Mouse (Mus musculus): ENCODE measurements around the gene Tsc22d1. TPM values are rescaled to one million over a fixed set of nuclear protein-coding genes. Genes with fewer than 3 reads are reported as not detected.

Gene Tsc22d1
- total and polyA plus RNA-seq, 3 experiments: 0.25 to 1.3 (median 0.69) TPM

DNA sequence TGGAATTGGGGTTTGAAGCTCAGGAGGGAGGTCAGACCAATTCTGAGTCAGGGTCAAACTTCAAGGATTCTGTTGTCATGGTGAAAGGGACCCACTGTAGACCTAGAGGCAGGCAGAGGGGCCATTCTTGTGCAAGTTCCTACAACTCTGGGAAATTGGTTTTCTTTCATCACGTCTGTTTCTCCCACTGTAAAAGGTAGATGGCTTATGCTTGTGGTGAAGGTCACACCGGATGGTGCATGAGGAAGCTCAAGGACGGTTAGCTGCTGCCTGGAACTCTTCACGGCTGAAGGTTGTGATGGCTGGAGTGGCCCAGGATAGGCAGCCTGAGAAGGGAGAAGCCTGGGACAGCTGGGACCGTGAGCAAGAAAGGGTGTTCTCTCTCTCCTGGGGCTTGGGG lies 103.5 kb downstream of the Tsc22d1 start:
- Histone ChIP-seq H3K4me1 (ENCODE audit: control insufficient read depth in 1 of 2, insufficient read depth in 2 of 2) (peaks cover 4 to 8% of the 10 kb centered on the region in 2 experiments; a peak in 2 of 4 replicates), H3K9me3 (replicated peaks; ENCODE audit: low read length) (no peaks in the 10 kb centered on the region), H3K27me3 (replicated peaks) (no peaks in the 10 kb centered on the region), H3K79me2 (replicated peaks; ENCODE audit: control insufficient read depth, extremely low read depth, insufficient read depth, poor library complexity, severe bottlenecking) (no peaks in the 10 kb centered on the region), H3K27ac (ENCODE audit: insufficient read depth, low read depth) (no peak overlapping the region), H3K4me3 (replicated peaks in 1 of 3; ENCODE audit: low read depth in 2 of 3, low read length in 2 of 3, poor library complexity in 1 of 3) (no peak overlapping the region), H3K4me2 (ENCODE audit: insufficient read depth, low read depth, poor library complexity, severe bottlenecking) (no peak overlapping the region), H3K36me3 (replicated peaks in 1 of 2; ENCODE audit: control insufficient read depth in 1 of 2, insufficient read depth in 1 of 2, low read length in 1 of 2) (no peaks in the 10 kb centered on the region), H3K9ac (ENCODE audit: insufficient read depth, low read depth) (no peak overlapping the region)
- no peak for DNase-seq (ENCODE audit: extremely low read depth)
- no peak for TF ChIP-seq HCFC1 (IDR thresholded peaks at IDR 0.05; ENCODE audit: low read depth, low read length)
- no peak for TF ChIP-seq GABPA (IDR thresholded peaks at IDR 0.05; ENCODE audit: insufficient replicate concordance, low read depth, low read length)
- TF ChIP-seq RCOR1 (conservative IDR thresholded peaks at IDR 0.05; ENCODE audit: low read depth, low read length): no peak
- no peak for TF ChIP-seq MAX (IDR thresholded peaks at IDR 0.05; ENCODE audit: low read length)
- no peak for TF ChIP-seq TCF12 (IDR thresholded peaks at IDR 0.05; ENCODE audit: low read depth, low read length)
- no peak for TF ChIP-seq EP300 (IDR thresholded peaks at IDR 0.05; ENCODE audit: low read length)
- TF ChIP-seq MAFK (IDR thresholded peaks at IDR 0.05; ENCODE audit: insufficient replicate concordance, low read length): no peak
- TF ChIP-seq JUND (conservative IDR thresholded peaks at IDR 0.05; ENCODE audit: low read depth, low read length): no peak
- no peak for TF ChIP-seq MXI1 (IDR thresholded peaks at IDR 0.05; ENCODE audit: low read depth, low read length)
- TF ChIP-seq IRF4 (IDR thresholded peaks at IDR 0.05; ENCODE audit: low read depth, low read length): no peak
- no peak for TF ChIP-seq JUN (IDR thresholded peaks at IDR 0.05; ENCODE audit: insufficient read depth, low read depth, low read length)
- no peak for TF ChIP-seq CHD2 (IDR thresholded peaks at IDR 0.05; ENCODE audit: low read length)
- dilution Hi-C loops (cut with MboI; ENCODE audit: extremely low pct_ligation_motif_present, extremely low pct_unique_long_range_greater_than_20kb, low sequenced_read_pairs): no loop called here
- in situ Hi-C loops (cut with MboI; ENCODE audit: low pct_ligation_motif_present, low pct_unique_long_range_greater_than_20kb, low sequenced_read_pairs): no loop called here

DNA sequence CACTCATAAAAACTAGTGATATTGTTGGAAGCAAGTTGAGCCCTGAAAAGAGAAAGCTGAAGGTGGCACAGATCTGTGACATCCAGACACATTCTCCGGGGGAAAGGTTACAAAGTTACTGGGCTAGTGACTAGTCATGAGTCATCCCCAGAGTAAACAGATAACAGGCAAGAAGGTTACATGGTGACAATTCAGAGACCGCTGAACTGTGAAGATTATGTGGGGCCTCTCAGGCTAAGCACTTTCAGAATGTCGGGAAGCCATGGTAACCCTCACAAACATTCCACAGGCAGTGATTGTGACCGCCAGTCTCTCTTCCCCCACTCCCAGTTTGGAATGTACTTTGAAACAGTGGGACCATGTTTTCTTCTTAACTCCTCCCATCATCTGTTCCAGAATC lies 105.8 kb downstream of the Tsc22d1 start:
- no peak overlapping the region for H3K4me3 ChIP-seq (replicated peaks in 1 of 3; ENCODE audit: low read depth in 2 of 3, low read length in 2 of 3, poor library complexity in 1 of 3)
- peak overlapping the region; percentile 15; the same call in 1 of the 2 replicates for H3K4me2 ChIP-seq (ENCODE audit: insufficient read depth, low read depth, poor library complexity, severe bottlenecking)
- no peaks in the 10 kb centered on the region for H3K9me3 ChIP-seq (replicated peaks; ENCODE audit: low read length)
- peaks cover 4 to 8% of the 10 kb centered on the region in 2 experiments; a peak in 2 of 4 replicates for H3K4me1 ChIP-seq (ENCODE audit: control insufficient read depth in 1 of 2, insufficient read depth in 2 of 2)
- no peak overlapping the region for H3K9ac ChIP-seq (ENCODE audit: insufficient read depth, low read depth)
- TF ChIP-seq IRF4 (IDR thresholded peaks at IDR 0.05; ENCODE audit: low read depth, low read length) (0 out of 2 replicates have a peak, but pooled peaks have one; percentile 30), ZMIZ1 (IDR thresholded peaks at IDR 0.05; ENCODE audit: low read depth, low read length) (no peak)
- no peak overlapping the region for H3K27ac ChIP-seq (ENCODE audit: insufficient read depth, low read depth)
- in situ Hi-C loops (cut with MboI; ENCODE audit: low pct_ligation_motif_present, low pct_unique_long_range_greater_than_20kb, low sequenced_read_pairs): no loop called here
- H3K27me3 ChIP-seq (replicated peaks): no peaks in the 10 kb centered on the region
- DNase-seq (ENCODE audit: extremely low read depth): peak; percentile 43
- dilution Hi-C loops (cut with MboI; ENCODE audit: extremely low pct_ligation_motif_present, extremely low pct_unique_long_range_greater_than_20kb, low sequenced_read_pairs): no loop called here
- no peaks in the 10 kb centered on the region for H3K36me3 ChIP-seq (replicated peaks in 1 of 2; ENCODE audit: control insufficient read depth in 1 of 2, insufficient read depth in 1 of 2, low read length in 1 of 2)
- H3K79me2 ChIP-seq (replicated peaks; ENCODE audit: control insufficient read depth, extremely low read depth, insufficient read depth, poor library complexity, severe bottlenecking): no peaks in the 10 kb centered on the region

DNA sequence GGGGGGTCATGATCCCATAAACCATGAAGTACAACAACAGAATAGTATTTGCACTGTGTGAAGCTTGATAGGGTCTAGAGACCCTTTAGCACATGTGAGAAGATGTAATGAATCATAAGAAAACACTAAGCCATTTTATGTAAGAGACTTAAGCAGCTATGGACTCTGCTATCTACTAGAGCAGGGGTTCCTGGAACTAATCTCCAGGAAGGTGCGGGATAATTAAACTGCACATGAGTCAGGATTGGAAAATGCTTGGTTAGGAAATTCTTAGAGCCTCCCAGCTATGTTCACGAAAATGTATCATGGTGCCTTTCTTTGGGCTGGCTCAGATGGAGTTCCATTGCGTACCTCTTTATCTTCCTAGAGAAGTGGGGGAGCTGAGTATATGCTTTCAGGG lies 106.5 kb downstream of the Tsc22d1 start:
- H3K9ac ChIP-seq (ENCODE audit: insufficient read depth, low read depth): no peak overlapping the region
- TF ChIP-seq ZKSCAN1 (IDR thresholded peaks at IDR 0.05; ENCODE audit: borderline replicate concordance, low read depth, low read length): no peak
- TF ChIP-seq USF1 (IDR thresholded peaks at IDR 0.05; ENCODE audit: low read depth, low read length): no peak
- no peak for TF ChIP-seq NRF1 (IDR thresholded peaks at IDR 0.05; ENCODE audit: low read depth, low read length)
- no peaks in the 10 kb centered on the region for H3K9me3 ChIP-seq (replicated peaks; ENCODE audit: low read length)
- H3K4me2 ChIP-seq (ENCODE audit: insufficient read depth, low read depth, poor library complexity, severe bottlenecking): no peak overlapping the region
- H3K36me3 ChIP-seq (replicated peaks in 1 of 2; ENCODE audit: control insufficient read depth in 1 of 2, insufficient read depth in 1 of 2, low read length in 1 of 2): no peaks in the 10 kb centered on the region
- H3K79me2 ChIP-seq (replicated peaks; ENCODE audit: control insufficient read depth, extremely low read depth, insufficient read depth, poor library complexity, severe bottlenecking): no peaks in the 10 kb centered on the region
- in situ Hi-C loops (cut with MboI; ENCODE audit: low pct_ligation_motif_present, low pct_unique_long_range_greater_than_20kb, low sequenced_read_pairs): no loop called here
- no peak overlapping the region for H3K4me3 ChIP-seq (replicated peaks in 1 of 3; ENCODE audit: low read depth in 2 of 3, low read length in 2 of 3, poor library complexity in 1 of 3)
- no peak for DNase-seq (ENCODE audit: extremely low read depth)
- dilution Hi-C loops (cut with MboI; ENCODE audit: extremely low pct_ligation_motif_present, extremely low pct_unique_long_range_greater_than_20kb, low sequenced_read_pairs): no loop called here
- H3K27ac ChIP-seq (ENCODE audit: insufficient read depth, low read depth): no peak overlapping the region
- H3K4me1 ChIP-seq (ENCODE audit: control insufficient read depth in 1 of 2, insufficient read depth in 2 of 2): peaks cover 4 to 8% of the 10 kb centered on the region in 2 experiments; a peak in 2 of 4 replicates
- no peaks in the 10 kb centered on the region for H3K27me3 ChIP-seq (replicated peaks)
